Mouse (Mus musculus) brain, embryonic 14.5 days (tissue): ENCODE data around the gene Pacsin1. TPM values are rescaled to one million over a fixed set of nuclear protein-coding genes. Genes with fewer than 3 reads are reported as not detected.
"Not testable (repeated sequence)": the region's sequence is repeated elsewhere in the genome, so short reads cannot be mapped to it uniquely, and the experiment has no call there.

ENCODE experiments used
- DNase-seq: peaks from one replicate; pipeline ENCODE4 v3.0.0-alpha.2; 2011; ENCODE audit warnings: low read depth
- CTCF ChIP-seq: fragments of 200-500 bp; IDR thresholded peaks from 2 replicates; pipeline ENCODE4 v1.5.1; 2012; ENCODE audit warnings: inconsistent platforms, mild to moderate bottlenecking, moderate library complexity, borderline replicate concordance; ENCODE audit not compliant: insufficient read depth, insufficient read length; ENCODE audit errors: extremely low read depth
- POLR2A ChIP-seq: fragments of 200-500 bp; IDR thresholded peaks from 2 replicates; pipeline ENCODE4 v1.6.1; 2012; ENCODE audit warnings: mild to moderate bottlenecking, inconsistent platforms, borderline replicate concordance; ENCODE audit not compliant: poor library complexity, insufficient read depth, insufficient read length, severe bottlenecking; ENCODE audit errors: extremely low read depth
- polyA plus RNA-seq: library from polyadenylated mRNA; depleted of rRNA; stranded (reverse); fragments of >200 nt; gene quantifications from 2 replicates; pipeline ENCODE4 v1.2.3, GENCODE M21; 2012

Gene Pacsin1
- polyA plus RNA-seq, 1 experiment = 27.8 TPM

DNA sequence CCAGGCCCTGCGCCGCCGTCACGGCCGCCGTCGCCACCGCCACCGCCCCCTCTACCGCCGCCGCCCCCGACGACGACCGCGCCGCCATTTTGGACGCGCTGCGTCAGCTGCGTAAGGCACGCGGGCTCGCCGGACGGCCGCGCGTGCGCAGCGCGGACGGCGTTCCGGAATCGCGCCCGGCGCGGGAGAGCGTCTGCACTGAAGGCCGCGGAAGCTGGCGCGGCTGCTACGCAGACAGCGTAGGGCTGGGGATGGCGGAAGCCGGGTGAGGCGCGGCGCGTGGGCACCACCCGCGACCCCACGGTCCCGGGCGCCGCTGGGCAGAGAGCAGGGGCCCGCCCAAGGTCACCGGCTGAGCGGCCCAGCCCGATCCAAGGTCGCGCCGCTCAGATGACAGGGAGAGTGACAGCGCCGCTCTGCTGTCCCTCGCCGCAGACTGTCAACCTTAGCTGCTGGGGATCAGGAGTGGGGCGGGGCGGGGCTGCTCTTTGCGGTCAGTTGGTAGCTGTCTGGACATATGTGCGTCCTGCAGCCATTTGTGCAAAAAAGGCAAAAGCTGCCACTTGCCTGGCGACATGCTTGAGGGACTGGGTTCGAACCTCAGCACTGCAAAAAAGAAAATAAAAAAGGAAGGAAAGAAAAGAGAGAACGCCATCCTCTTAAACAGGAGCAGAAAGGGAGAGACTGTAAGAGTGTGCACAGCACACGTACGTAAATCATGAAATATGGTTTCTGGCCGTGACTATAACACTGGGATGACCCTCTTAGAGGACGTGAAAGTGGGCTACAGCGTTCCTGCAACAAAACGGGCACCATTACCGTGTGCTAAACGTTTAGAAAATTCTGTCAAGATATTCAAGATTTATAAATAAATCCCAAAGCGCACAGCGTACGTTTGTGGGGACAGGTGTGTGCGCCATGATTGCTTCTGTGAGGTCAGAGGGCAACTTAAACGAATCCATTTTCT is 31.7 kb upstream of the Pacsin1 start, which contains the start of gene Nudt3:
Gene Nudt3 (minus strand): TSS at position 136 of the 967 bp plus-strand sequence.
- peak; percentile 97 for DNase-seq
- TF ChIP-seq POLR2A = peak; percentile 98; the same call in 1 of the 2 replicates
- TF ChIP-seq CTCF = no peak

DNA sequence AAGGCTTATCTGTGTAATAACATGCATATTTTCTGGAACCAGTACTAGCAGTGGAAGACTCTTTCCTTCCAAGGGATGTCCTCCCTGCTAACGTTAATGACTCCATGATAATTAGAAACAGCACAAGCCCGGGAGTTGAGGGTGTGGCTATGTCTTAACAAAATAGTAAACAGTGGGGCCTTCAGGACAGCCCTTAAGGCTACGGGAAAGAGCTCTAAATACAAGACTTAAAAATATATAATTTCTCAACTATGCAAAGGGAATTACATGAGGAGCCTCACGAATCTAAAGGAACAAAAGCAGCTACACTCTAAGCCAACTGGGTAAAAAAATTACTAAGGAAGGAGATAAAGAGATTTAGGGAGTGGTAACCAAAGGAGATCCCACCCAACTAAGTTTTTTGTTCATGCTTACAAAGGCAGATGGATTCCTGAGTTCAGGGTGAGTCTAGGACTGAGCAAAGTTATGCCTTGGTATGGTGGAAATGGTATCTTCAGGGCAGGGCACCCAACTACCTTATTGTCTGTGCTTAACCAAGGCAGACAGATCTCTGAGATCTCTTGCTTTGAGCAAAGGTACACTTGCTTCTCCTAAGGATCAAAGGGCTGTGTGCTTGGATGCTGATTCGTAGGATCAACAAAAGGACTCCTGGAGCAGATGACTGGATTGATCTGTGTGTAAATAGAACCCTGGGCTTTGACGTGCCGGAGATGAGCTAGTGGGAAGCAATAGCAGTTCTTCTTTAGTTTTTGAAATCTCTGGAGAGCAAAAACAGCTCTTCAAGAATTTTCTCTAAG is 29.7 kb upstream of the Pacsin1 start:
- TF ChIP-seq POLR2A (no peak), CTCF (no peak)
- no peak for DNase-seq

DNA sequence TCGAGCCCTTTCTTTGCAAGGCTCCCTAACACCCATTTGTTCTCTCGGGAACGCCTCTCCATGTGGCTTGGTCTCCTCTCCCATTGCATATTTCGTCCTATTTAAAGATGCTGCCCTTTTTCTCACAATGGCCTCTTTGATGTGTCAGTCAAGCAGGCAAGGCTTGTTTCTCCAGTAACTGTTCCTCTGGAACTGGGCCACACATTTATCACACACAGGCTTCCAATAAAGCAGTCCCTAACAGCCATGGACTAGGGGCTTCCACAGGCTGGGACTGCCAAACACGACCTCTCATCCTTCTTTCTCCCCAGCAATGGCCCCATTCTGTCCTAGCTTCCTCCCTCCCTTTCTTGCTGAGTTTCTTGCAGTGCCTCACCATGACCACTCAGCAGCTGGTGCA is 28.6 kb upstream of the Pacsin1 start:
- peak; percentile 93 for DNase-seq
- TF ChIP-seq POLR2A (no peak), CTCF (no peak)

DNA sequence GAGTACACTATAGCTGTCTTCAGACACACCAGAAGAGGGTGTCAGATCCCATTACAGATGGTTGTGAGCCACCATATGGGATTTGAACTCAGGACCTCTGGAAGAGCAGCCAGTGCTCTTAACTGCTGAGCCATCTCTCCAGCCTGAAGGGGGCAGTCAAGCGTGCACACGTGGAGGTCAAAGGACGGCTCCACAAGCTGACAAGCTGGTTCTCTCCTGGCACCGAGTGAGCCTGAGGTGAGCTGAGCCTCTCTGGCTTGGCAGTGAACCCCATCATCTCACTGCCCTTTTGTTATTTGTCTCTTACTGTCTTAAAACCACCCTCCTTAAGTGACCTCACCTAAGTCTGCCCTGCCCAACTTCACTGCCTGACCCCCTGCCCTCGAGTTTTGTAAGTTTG is 27.9 kb upstream of the Pacsin1 start:
- no peak for DNase-seq
- TF ChIP-seq CTCF = no peak
- TF ChIP-seq POLR2A = no peak

- DNase-seq = no peak
- TF ChIP-seq POLR2A = no peak
- TF ChIP-seq CTCF = no peak
Observed at GRCm38 (mm10) chr17:27628376-27628775, 26.9 kb upstream of the Pacsin1 start.

DNA sequence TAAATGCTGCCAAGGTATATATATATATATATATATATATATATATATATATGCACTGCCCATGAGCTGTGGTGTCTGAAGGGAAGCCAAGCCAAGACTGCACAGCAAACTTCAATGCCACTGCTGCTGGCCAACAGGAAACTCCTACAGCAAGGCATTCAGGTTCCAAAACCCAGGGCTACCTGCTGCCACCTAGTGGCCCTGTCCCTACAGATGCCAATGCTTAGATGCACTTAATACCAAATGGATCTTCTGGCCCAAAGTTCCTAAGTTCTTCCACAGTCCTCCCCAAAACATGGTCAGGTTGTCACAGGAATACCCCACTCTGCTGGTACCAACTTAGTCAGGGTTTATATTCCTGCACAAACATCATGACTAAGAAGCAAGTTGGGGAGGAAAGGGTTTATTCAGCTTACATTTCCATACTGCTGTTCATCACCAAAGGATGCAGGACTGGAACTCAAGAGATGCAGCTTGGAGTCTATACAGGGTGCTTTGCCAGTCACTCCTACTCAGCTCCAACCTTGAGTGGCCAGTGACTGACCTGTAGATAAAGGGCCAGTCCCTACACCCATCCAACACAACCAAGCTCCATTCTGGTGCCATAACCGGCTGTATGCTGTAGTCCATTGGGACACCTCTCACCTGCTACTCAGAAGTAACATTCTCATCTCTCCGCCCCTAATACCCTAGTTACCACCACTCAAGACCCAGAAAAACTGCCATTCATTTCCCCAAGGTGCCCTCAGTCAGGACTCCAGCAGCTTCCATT is 25.9 kb upstream of the Pacsin1 start:
- TF ChIP-seq POLR2A = no peak
- peak; percentile 88 for TF ChIP-seq CTCF
- peak; percentile 89 for DNase-seq

GRCm38 (mm10) chr17:27634871-27635574 is 20.3 kb upstream of the Pacsin1 start, which contains the start of gene RPS10-NUDT3:
TSS of gene RPS10-NUDT3 (minus strand) at chr17:27635222.
- DNase-seq = peak; percentile 98
- no peak for TF ChIP-seq CTCF
- TF ChIP-seq POLR2A = peak; percentile 91; the same call in 1 of the 2 replicates

GRCm38 (mm10) chr17:27635575-27635903 is 19.8 kb upstream of the Pacsin1 start:
- DNase-seq = not testable (repeated sequence)

- peak; percentile 20 for DNase-seq
- TF ChIP-seq CTCF (no peak), POLR2A (no peak)
Observed at GRCm38 (mm10) chr17:27636132-27637020, 18.9 kb upstream of the Pacsin1 start, which contains the start of gene Rps10. TSS of gene Rps10 (minus strand) at chr17:27636669.

DNA sequence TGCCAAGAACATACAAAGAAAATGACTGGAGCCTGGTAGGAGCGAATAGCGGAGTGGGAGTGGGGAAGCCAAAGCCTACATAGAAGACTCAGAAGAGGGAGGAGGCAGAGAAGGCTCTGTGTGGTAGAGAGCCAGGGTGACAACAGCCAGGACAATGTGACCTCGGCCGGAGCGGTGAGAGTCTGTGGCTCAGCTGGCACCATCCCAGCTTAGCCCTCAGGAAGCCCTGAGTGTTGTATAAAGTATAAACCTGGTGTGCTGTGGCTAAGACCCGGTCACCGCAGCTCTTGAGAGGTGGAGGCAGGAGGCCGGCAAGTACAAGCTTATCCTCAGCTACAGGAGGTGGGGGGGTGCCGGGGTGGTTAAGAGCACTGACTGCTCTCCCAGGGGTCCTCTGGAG is 18.0 kb upstream of the Pacsin1 start:
- DNase-seq = no peak
- no peak for TF ChIP-seq CTCF
- no peak for TF ChIP-seq POLR2A

GRCm38 (mm10) chr17:27638921-27639332 is 16.4 kb upstream of the Pacsin1 start:
- TF ChIP-seq POLR2A (no peak), CTCF (peak; percentile 31; the same call in 1 of the 2 replicates)
- DNase-seq = peak; percentile 35

- not testable (repeated sequence) for DNase-seq
Observed at GRCm38 (mm10) chr17:27639851-27640250, 15.5 kb upstream of the Pacsin1 start.
